Mouse (Mus musculus): ENCODE measurements at regions not wholly inside any gene's neighbourhood (a gene's known extent, or its start where the extent isn't known, plus 50 kb on each side); places are given as distances from the start of the nearest gene placed in this dataset.

- no peak overlapping the region for H3K9ac ChIP-seq (ENCODE audit: low read depth, low read length)
- H3K4me2 ChIP-seq (ENCODE audit: low read depth, low read length) = no peak overlapping the region
- no peaks in the 10 kb centered on the region for H3K27me3 ChIP-seq (ENCODE audit: control insufficient read depth, insufficient read depth, low read depth, low read length)
- H3K36me3 ChIP-seq (ENCODE audit: control insufficient read depth, insufficient read depth) = no peaks in the 10 kb centered on the region
- H3K4me3 ChIP-seq (ENCODE audit: low read depth, low read length) = no peak overlapping the region
- ATAC-seq (ENCODE audit: low read depth) = no peak
- H3K4me1 ChIP-seq (ENCODE audit: control insufficient read depth, low read depth, low read length) = no peaks in the 10 kb centered on the region
- no peak overlapping the region for H3K27ac ChIP-seq (ENCODE audit: low read length)
- H3K9me3 ChIP-seq (replicated peaks; ENCODE audit: control insufficient read depth, low read length) = no peaks in the 10 kb centered on the region
- 45% methylated on average over 2 of the region's 2 CpGs for WGBS (ENCODE audit: insufficient replicate concordance)
Observed at GRCm38 (mm10) chr12:9475836-9476235, 94.1 kb upstream of the Osr1 start.

GRCm38 (mm10) chr12:9478201-9478600 lies 91.7 kb upstream of the Osr1 start:
- H3K4me3 ChIP-seq (ENCODE audit: low read depth, low read length) = no peak overlapping the region
- no peaks in the 10 kb centered on the region for H3K36me3 ChIP-seq (ENCODE audit: control insufficient read depth, insufficient read depth)
- no peak overlapping the region for H3K27ac ChIP-seq (ENCODE audit: low read length)
- H3K4me1 ChIP-seq (ENCODE audit: control insufficient read depth, low read depth, low read length) = no peaks in the 10 kb centered on the region
- no peaks in the 10 kb centered on the region for H3K9me3 ChIP-seq (replicated peaks; ENCODE audit: control insufficient read depth, low read length)
- 13% methylated on average over 1 of the region's 1 CpGs for WGBS (ENCODE audit: insufficient replicate concordance)
- ATAC-seq (ENCODE audit: low read depth) = no peak
- no peak overlapping the region for H3K4me2 ChIP-seq (ENCODE audit: low read depth, low read length)
- no peaks in the 10 kb centered on the region for H3K27me3 ChIP-seq (ENCODE audit: control insufficient read depth, insufficient read depth, low read depth, low read length)
- H3K9ac ChIP-seq (ENCODE audit: low read depth, low read length) = no peak overlapping the region

DNA sequence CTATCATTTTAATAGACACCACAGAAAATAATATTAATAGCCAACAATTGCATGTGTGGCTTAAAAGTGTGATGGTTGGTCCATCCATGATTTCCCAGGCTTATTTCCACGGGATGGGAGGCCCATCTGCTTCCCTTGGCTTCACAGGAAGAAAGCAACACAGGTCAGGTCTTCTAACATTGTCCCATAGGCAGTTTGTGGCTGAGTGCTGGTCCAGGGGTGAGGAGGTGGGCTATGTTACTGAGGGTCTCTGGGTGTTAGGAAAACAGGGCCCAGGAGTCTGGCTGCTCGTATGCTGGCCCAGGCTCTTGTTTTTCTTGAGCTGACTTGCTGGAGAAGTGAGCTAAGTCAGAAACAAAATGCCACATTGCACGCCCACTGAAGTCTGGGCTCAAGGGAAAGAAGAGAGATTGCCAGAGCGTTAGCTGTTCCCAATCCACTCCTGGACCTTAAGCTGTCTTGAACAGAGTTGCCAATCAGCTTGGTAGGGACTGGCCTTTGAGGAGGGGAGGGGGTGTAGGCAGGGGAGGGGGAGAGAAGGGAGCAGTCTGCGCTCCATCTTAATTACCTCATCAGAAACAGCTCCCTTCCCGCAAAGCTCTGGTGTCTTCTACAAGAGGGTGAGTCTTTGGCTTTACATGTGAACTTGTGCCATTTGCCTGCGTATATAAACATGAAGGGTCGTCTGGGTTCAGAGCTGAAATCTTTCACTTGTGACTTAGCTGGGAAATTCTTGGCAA lies 82.1 kb upstream of the Osr1 start:
- Histone ChIP-seq H3K4me3 (ENCODE audit: low read depth, low read length) (no peak overlapping the region), H3K36me3 (ENCODE audit: control insufficient read depth, insufficient read depth) (no peaks in the 10 kb centered on the region), H3K27me3 (ENCODE audit: control insufficient read depth, insufficient read depth, low read depth, low read length) (no peaks in the 10 kb centered on the region), H3K9me3 (replicated peaks; ENCODE audit: control insufficient read depth, low read length) (no peaks in the 10 kb centered on the region), H3K27ac (ENCODE audit: low read length) (no peak overlapping the region), H3K4me2 (ENCODE audit: low read depth, low read length) (no peak overlapping the region), H3K4me1 (ENCODE audit: control insufficient read depth, low read depth, low read length) (no peaks in the 10 kb centered on the region), H3K9ac (ENCODE audit: low read depth, low read length) (no peak overlapping the region)
- no peak for ATAC-seq (ENCODE audit: low read depth)
- 49% methylated on average over 8 of the region's 8 CpGs for WGBS (ENCODE audit: insufficient replicate concordance)

- Histone ChIP-seq H3K4me2 (ENCODE audit: low read depth, low read length) (no peak overlapping the region), H3K4me1 (ENCODE audit: control insufficient read depth, low read depth, low read length) (no peaks in the 10 kb centered on the region), H3K27me3 (ENCODE audit: control insufficient read depth, insufficient read depth, low read depth, low read length) (no peaks in the 10 kb centered on the region), H3K36me3 (ENCODE audit: control insufficient read depth, insufficient read depth) (no peaks in the 10 kb centered on the region), H3K27ac (ENCODE audit: low read length) (no peak overlapping the region), H3K9ac (ENCODE audit: low read depth, low read length) (no peak overlapping the region), H3K4me3 (ENCODE audit: low read depth, low read length) (no peak overlapping the region), H3K9me3 (replicated peaks; ENCODE audit: control insufficient read depth, low read length) (no peaks in the 10 kb centered on the region)
- WGBS (ENCODE audit: insufficient replicate concordance) = 59% methylated on average over 5 of the region's 5 CpGs
- ATAC-seq (ENCODE audit: low read depth) = no peak
Observed at GRCm38 (mm10) chr12:9513926-9514325, 56.0 kb upstream of the Osr1 start.

DNA sequence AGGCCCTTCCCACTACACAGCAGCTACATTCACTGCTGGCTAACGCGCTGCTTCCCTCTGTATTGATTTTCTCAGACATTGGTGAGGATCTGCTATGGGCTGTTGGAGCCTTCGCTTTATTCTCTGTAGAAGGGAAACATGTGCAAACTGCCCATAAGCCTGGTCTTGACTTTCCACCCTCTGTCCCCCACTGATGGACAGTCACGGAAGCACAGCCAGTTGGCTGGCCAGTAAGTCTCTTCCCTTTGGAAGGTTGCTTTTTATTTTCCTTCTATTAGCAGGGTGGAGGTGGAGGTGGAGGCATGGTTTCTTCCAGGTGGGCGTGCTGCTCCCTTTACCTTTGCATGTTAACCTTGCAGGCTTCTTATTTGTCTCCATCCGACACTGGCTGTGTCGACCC lies 51.1 kb upstream of the Osr1 start:
- no peaks in the 10 kb centered on the region for H3K9me3 ChIP-seq (replicated peaks; ENCODE audit: control insufficient read depth, low read length)
- 51% methylated on average over 7 of the region's 7 CpGs for WGBS (ENCODE audit: insufficient replicate concordance)

DNA sequence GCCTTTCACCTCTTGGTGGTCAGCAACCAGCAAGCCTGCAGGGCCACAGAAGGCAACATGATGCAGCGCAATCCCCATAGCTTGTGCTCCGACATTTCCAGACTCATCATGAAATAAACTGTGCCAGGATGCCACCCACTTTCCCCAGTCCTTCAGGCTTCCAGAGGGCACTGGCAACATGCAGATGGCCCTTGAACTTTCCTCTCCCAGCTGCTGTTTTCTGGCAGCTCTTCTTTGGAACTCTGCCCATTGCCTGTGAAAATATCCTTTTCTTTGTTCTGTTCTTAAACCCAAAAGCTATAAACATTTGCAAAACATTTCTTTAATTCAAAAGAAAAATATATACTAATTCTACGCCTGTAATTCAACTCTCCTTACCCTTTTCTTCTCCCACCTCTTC lies 50.6 kb upstream of the Osr1 start:
- no peak overlapping the region for H3K27ac ChIP-seq (ENCODE audit: low read length)
- no peaks in the 10 kb centered on the region for H3K36me3 ChIP-seq (ENCODE audit: control insufficient read depth, insufficient read depth)
- no peaks in the 10 kb centered on the region for H3K9me3 ChIP-seq (replicated peaks; ENCODE audit: control insufficient read depth, low read length)
- WGBS (ENCODE audit: insufficient replicate concordance) = 59% methylated on average over 3 of the region's 3 CpGs
- no peak overlapping the region for H3K9ac ChIP-seq (ENCODE audit: low read depth, low read length)
- H3K4me3 ChIP-seq (ENCODE audit: low read depth, low read length) = no peak overlapping the region
- no peaks in the 10 kb centered on the region for H3K4me1 ChIP-seq (ENCODE audit: control insufficient read depth, low read depth, low read length)
- H3K27me3 ChIP-seq (ENCODE audit: control insufficient read depth, insufficient read depth, low read depth, low read length) = no peaks in the 10 kb centered on the region
- H3K4me2 ChIP-seq (ENCODE audit: low read depth, low read length) = no peak overlapping the region
- ATAC-seq (ENCODE audit: low read depth) = no peak

More for the DNA sequence above, 51.1 kb upstream of the Osr1 start:
- no peak overlapping the region for H3K4me2 ChIP-seq (ENCODE audit: low read depth, low read length)
- H3K4me3 ChIP-seq (ENCODE audit: low read depth, low read length) = no peak overlapping the region
- no peaks in the 10 kb centered on the region for H3K36me3 ChIP-seq (ENCODE audit: control insufficient read depth, insufficient read depth)
- no peaks in the 10 kb centered on the region for H3K27me3 ChIP-seq (ENCODE audit: control insufficient read depth, insufficient read depth, low read depth, low read length)
- H3K4me1 ChIP-seq (ENCODE audit: control insufficient read depth, low read depth, low read length) = no peaks in the 10 kb centered on the region
- H3K27ac ChIP-seq (ENCODE audit: low read length) = no peak overlapping the region
- H3K9ac ChIP-seq (ENCODE audit: low read depth, low read length) = no peak overlapping the region
- no peak for ATAC-seq (ENCODE audit: low read depth)

Measured in liver, embryonic 16.5 days (tissue).